Mouse (Mus musculus) heart, embryonic 14.5 days (tissue): ENCODE measurements at regions not wholly inside any gene's neighbourhood (a gene's known extent, or its start where the extent isn't known, plus 50 kb on each side); places are given as distances from the start of the nearest gene placed in this dataset.

Experiments used
- ATAC-seq: fragments of 200-750 bp; cut with Nextera tagmentation; 2 replicates; pipeline ENCODE4 v1.8.0; 2017; ENCODE audit warnings: low read depth, moderate TSS enrichment; ENCODE audit not compliant: insufficient number of reproducible peaks, insufficient read depth, low FRiP score
- H3K27ac ChIP-seq, 2 experiments: fragments of 200-500 bp in 1 of 2; fragments of 300-500 bp in 1 of 2; sonication (generic) in 1 of 2; replicated peaks in 1 of 2; 2 replicates each; pipeline ENCODE4 v1.5.1; 2012 to 2014; ENCODE audit warnings: low read depth in 2 of 2, low read length in 2 of 2, control low read depth in 1 of 2, mild to moderate bottlenecking in 1 of 2, mixed read lengths in 1 of 2; ENCODE audit not compliant: control insufficient read depth in 1 of 2, insufficient read depth in 1 of 2
- H3K27me3 ChIP-seq: fragments of 300-500 bp; sonication (generic); 2 replicates; pipeline ENCODE4 v1.6.1; 2014; ENCODE audit warnings: mild to moderate bottlenecking, low read length, control low read depth; ENCODE audit not compliant: control insufficient read depth, insufficient read depth
- H3K36me3 ChIP-seq: fragments of 300-500 bp; sonication (generic); 2 replicates; pipeline ENCODE4 v1.6.1; 2014; ENCODE audit warnings: mild to moderate bottlenecking, control low read depth, low read length, mixed read lengths; ENCODE audit not compliant: control insufficient read depth, insufficient read depth
- H3K4me1 ChIP-seq, 2 experiments: fragments of 200-500 bp in 1 of 2; fragments of 300-500 bp in 1 of 2; sonication (generic) in 1 of 2; 2 replicates each; pipeline ENCODE4 v1.6.1; 2012 to 2014; ENCODE audit warnings: low read length in 2 of 2, control low read depth in 1 of 2, mixed read lengths in 1 of 2; ENCODE audit not compliant: control insufficient read depth in 2 of 2, insufficient read depth in 2 of 2
- H3K4me2 ChIP-seq: fragments of 300-500 bp; sonication (generic); 2 replicates; pipeline ENCODE4 v1.6.1; 2014; ENCODE audit warnings: mild to moderate bottlenecking, low read length
- H3K4me3 ChIP-seq, 2 experiments: fragments of 200-500 bp in 1 of 2; fragments of 300-500 bp in 1 of 2; sonication (generic) in 1 of 2; 2 replicates each; pipeline ENCODE4 v1.5.1; 2012 to 2014; ENCODE audit warnings: low read length in 2 of 2, mild to moderate bottlenecking in 2 of 2, control low read depth in 1 of 2, low read depth in 1 of 2, moderate library complexity in 1 of 2; ENCODE audit not compliant: control insufficient read depth in 1 of 2, insufficient read depth in 1 of 2
- H3K9ac ChIP-seq: fragments of 300-500 bp; sonication (generic); 2 replicates; pipeline ENCODE4 v1.6.1; 2014; ENCODE audit warnings: mild to moderate bottlenecking, low read length
- H3K9me3 ChIP-seq: fragments of 300-500 bp; sonication (generic); 2 replicates; pipeline ENCODE4 v1.6.1; 2016; ENCODE audit warnings: low read length, control low read depth; ENCODE audit not compliant: control insufficient read depth
- WGBS: fragments of 180-500 bp; shearing (Covaris S2); extraction: QIAGEN DNeasy Blood & Tissue Kit; methylation state at CpG from one replicate; pipeline ENCODE4 v1.1.7; 2014; 5-methylcytosine and 5-hydroxymethylcytosine counted together

- Histone ChIP-seq H3K36me3 (no peaks in the 10 kb centered on the region), H3K4me1 (peaks cover 0 to 2% of the 10 kb centered on the region in 2 experiments; a peak in 1 of 4 replicates), H3K27me3 (no peaks in the 10 kb centered on the region), H3K9ac (no peak overlapping the region), H3K9me3 (no peaks in the 10 kb centered on the region), H3K4me2 (no peak overlapping the region), H3K27ac (no peak overlapping the region), H3K4me3 (no peak overlapping the region)
- WGBS, result 74% methylated on average over 2 of the region's 2 CpGs
- no peak for ATAC-seq
These were observed 552.8 kb downstream of the Gm19410 start for GRCm38 (mm10) chr8:36318396-36318795.

DNA sequence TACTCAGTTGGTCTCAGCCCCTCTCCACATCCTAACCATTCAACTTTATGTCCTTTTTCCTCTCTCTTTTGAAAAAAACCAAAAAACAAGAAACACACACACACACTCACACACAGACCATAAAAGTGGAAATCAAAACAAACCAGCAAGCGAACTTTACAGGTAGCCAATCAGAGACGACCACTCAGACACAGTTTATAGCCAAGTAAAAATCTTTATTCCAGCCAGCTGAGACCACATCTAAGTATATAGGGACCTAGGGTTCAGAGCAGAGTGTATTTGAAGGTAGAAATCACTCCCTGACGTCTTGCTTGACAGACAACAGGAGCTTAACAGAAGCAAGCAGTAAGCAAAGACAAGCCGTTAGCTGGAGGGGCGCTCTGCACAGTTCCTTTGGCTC lies 553.3 kb downstream of the Gm19410 start:
- no peaks in the 10 kb centered on the region for H3K36me3 ChIP-seq
- H3K27ac ChIP-seq, result no peak overlapping the region
- no peak for ATAC-seq
- 46% methylated on average over 5 of the region's 5 CpGs for WGBS
- H3K27me3 ChIP-seq, result no peaks in the 10 kb centered on the region
- no peaks in the 10 kb centered on the region for H3K9me3 ChIP-seq
- H3K9ac ChIP-seq, result no peak overlapping the region
- peak overlapping the region; percentile 39 for H3K4me2 ChIP-seq
- peaks cover 0 to 2% of the 10 kb centered on the region in 2 experiments; a peak in 1 of 4 replicates for H3K4me1 ChIP-seq
- H3K4me3 ChIP-seq, result no peak overlapping the region

- Histone ChIP-seq H3K36me3 (no peaks in the 10 kb centered on the region), H3K27me3 (no peaks in the 10 kb centered on the region), H3K4me2 (peak overlapping the region; percentile 39), H3K27ac (no peak overlapping the region), H3K4me1 (peaks cover 0 to 2% of the 10 kb centered on the region in 2 experiments; a peak in 1 of 4 replicates), H3K9me3 (no peaks in the 10 kb centered on the region), H3K4me3 (no peak overlapping the region), H3K9ac (no peak overlapping the region)
- 20% methylated on average over 7 of the region's 7 CpGs for WGBS
- no peak for ATAC-seq
These were observed 553.8 kb downstream of the Gm19410 start for GRCm38 (mm10) chr8:36319314-36319959.

- Histone ChIP-seq H3K27ac (no peak overlapping the region), H3K9me3 (no peaks in the 10 kb centered on the region), H3K4me2 (no peak overlapping the region), H3K27me3 (no peaks in the 10 kb centered on the region), H3K9ac (no peak overlapping the region), H3K4me1 (peaks cover 0 to 2% of the 10 kb centered on the region in 2 experiments; a peak in 1 of 4 replicates), H3K4me3 (no peak overlapping the region), H3K36me3 (no peaks in the 10 kb centered on the region)
- ATAC-seq, result no peak
- WGBS, result 63% methylated on average over 8 of the region's 8 CpGs
These were observed 556.5 kb downstream of the Gm19410 start for GRCm38 (mm10) chr8:36322125-36322524.

DNA sequence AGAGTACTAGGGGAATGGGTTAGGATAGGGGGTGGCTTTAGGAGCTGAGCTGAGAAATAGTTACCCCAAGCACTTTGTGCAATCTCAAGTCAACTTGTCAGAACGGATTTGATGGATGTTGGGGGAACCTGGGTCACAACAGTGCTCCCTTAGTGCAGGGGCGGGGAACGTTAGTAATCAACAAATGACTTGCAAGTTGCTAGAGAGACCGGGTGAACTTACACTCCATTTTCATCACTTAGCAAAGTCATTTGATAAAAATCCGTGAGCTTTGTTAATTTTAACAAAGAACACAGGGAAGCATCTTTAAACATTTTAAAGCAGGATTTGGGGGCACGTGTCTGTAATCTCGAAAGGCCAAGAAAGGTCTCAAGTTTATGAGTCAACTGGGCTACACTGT lies 557.0 kb downstream of the Gm19410 start:
- H3K27me3 ChIP-seq, result no peaks in the 10 kb centered on the region
- no peak overlapping the region for H3K4me2 ChIP-seq
- H3K36me3 ChIP-seq, result no peaks in the 10 kb centered on the region
- H3K4me1 ChIP-seq, result peaks cover 0 to 2% of the 10 kb centered on the region in 2 experiments; a peak in 1 of 4 replicates
- WGBS, result 80% methylated on average over 7 of the region's 7 CpGs
- ATAC-seq, result no peak
- no peak overlapping the region for H3K4me3 ChIP-seq
- no peak overlapping the region for H3K27ac ChIP-seq
- H3K9ac ChIP-seq, result no peak overlapping the region
- H3K9me3 ChIP-seq, result no peaks in the 10 kb centered on the region

- H3K4me3 ChIP-seq, result no peak overlapping the region
- H3K27ac ChIP-seq, result no peak overlapping the region
- no peaks in the 10 kb centered on the region for H3K9me3 ChIP-seq
- no peak overlapping the region for H3K4me2 ChIP-seq
- H3K4me1 ChIP-seq, result no peaks in the 10 kb centered on the region
- H3K27me3 ChIP-seq, result no peaks in the 10 kb centered on the region
- no peak for ATAC-seq
- WGBS, result 93% methylated on average over 5 of the region's 5 CpGs
- no peaks in the 10 kb centered on the region for H3K36me3 ChIP-seq
- no peak overlapping the region for H3K9ac ChIP-seq
These were observed 573.0 kb downstream of the Gm19410 start for GRCm38 (mm10) chr8:36338628-36339027.

GRCm38 (mm10) chr8:36339449-36339848 lies 573.9 kb downstream of the Gm19410 start:
- 86% methylated on average over 6 of the region's 6 CpGs for WGBS

GRCm38 (mm10) chr8:36340454-36340853 lies 574.9 kb downstream of the Gm19410 start:
- no peak for ATAC-seq
- Histone ChIP-seq H3K4me1 (no peaks in the 10 kb centered on the region), H3K36me3 (no peaks in the 10 kb centered on the region), H3K9ac (no peak overlapping the region), H3K4me3 (no peak overlapping the region), H3K4me2 (no peak overlapping the region), H3K27me3 (no peaks in the 10 kb centered on the region), H3K27ac (no peak overlapping the region), H3K9me3 (no peaks in the 10 kb centered on the region)
- 59% methylated on average over 3 of the region's 3 CpGs for WGBS

More at GRCm38 (mm10) chr8:36339449-36339848, 573.9 kb downstream of the Gm19410 start:
- no peaks in the 10 kb centered on the region for H3K36me3 ChIP-seq
- no peak for ATAC-seq
- no peaks in the 10 kb centered on the region for H3K9me3 ChIP-seq
- no peak overlapping the region for H3K27ac ChIP-seq
- no peak overlapping the region for H3K4me2 ChIP-seq
- H3K4me3 ChIP-seq, result no peak overlapping the region
- no peaks in the 10 kb centered on the region for H3K4me1 ChIP-seq
- H3K9ac ChIP-seq, result no peak overlapping the region
- no peaks in the 10 kb centered on the region for H3K27me3 ChIP-seq
